Mouse (Mus musculus): ENCODE measurements at regions not wholly inside any gene's neighbourhood (a gene's known extent, or its start where the extent isn't known, plus 50 kb on each side); places are given as distances from the start of the nearest gene placed in this dataset.

DNA sequence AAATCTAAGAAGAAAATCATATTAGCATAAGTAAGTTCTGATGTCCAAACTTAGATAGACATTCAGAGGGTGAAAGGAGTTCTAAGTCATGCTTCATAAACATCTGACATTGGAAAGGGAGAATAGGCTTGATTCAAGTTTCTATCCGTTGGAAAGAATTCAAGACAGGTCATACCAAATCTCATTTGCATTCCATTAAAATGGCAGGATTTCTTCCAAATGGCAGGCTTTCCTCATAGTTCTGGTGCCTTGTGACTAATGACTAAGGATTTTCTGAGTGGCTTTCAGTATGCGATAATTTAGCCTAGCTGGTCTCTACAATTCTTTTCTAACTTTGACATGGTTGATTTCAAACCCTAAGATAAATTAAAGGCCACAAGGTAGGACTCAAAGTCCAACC is 1466.9 kb downstream of the Zfp704 start:
- dilution Hi-C loops (cut with MboI; ENCODE audit: extremely low pct_ligation_motif_present, extremely low pct_unique_long_range_greater_than_20kb, low sequenced_read_pairs) (no loop called here), in situ Hi-C loops (cut with MboI; ENCODE audit: low pct_ligation_motif_present, low pct_unique_long_range_greater_than_20kb, low sequenced_read_pairs) (no loop called here)
- no peak for TF ChIP-seq ZC3H11A (IDR thresholded peaks at IDR 0.05; ENCODE audit: low read depth, low read length)
- TF ChIP-seq USF1 (IDR thresholded peaks at IDR 0.05; ENCODE audit: low read depth, low read length) = no peak
- no peak for TF ChIP-seq ETS1 (conservative IDR thresholded peaks at IDR 0.05; ENCODE audit: low read depth, low read length)
- no peak for TF ChIP-seq JUN (IDR thresholded peaks at IDR 0.05; ENCODE audit: insufficient read depth, low read depth, low read length)
- TF ChIP-seq POLR2AphosphoS2 (IDR thresholded peaks at IDR 0.05; ENCODE audit: low read depth, low read length) = no peak
- TF ChIP-seq NELFE (IDR thresholded peaks at IDR 0.05; ENCODE audit: low read depth, low read length) = no peak
- H3K9ac ChIP-seq (ENCODE audit: insufficient read depth, low read depth) = no peak overlapping the region
- H3K9me3 ChIP-seq (replicated peaks; ENCODE audit: low read length) = peaks cover 38% of the 10 kb centered on the region
- H3K36me3 ChIP-seq (replicated peaks in 1 of 2; ENCODE audit: control insufficient read depth in 1 of 2, insufficient read depth in 1 of 2, low read length in 1 of 2) = no peaks in the 10 kb centered on the region
- H3K4me1 ChIP-seq (ENCODE audit: control insufficient read depth in 1 of 2, insufficient read depth in 2 of 2) = no peaks in the 10 kb centered on the region
- H3K4me2 ChIP-seq (ENCODE audit: insufficient read depth, low read depth, poor library complexity, severe bottlenecking) = no peak overlapping the region
- H3K27me3 ChIP-seq (replicated peaks) = no peaks in the 10 kb centered on the region
- no peaks in the 10 kb centered on the region for H3K79me2 ChIP-seq (replicated peaks; ENCODE audit: control insufficient read depth, extremely low read depth, insufficient read depth, poor library complexity, severe bottlenecking)
- no peak overlapping the region for H3K4me3 ChIP-seq (replicated peaks in 1 of 3; ENCODE audit: low read depth in 2 of 3, low read length in 2 of 3, poor library complexity in 1 of 3)
- DNase-seq (ENCODE audit: extremely low read depth) = no peak
- no peak overlapping the region for H3K27ac ChIP-seq (ENCODE audit: insufficient read depth, low read depth)

DNA sequence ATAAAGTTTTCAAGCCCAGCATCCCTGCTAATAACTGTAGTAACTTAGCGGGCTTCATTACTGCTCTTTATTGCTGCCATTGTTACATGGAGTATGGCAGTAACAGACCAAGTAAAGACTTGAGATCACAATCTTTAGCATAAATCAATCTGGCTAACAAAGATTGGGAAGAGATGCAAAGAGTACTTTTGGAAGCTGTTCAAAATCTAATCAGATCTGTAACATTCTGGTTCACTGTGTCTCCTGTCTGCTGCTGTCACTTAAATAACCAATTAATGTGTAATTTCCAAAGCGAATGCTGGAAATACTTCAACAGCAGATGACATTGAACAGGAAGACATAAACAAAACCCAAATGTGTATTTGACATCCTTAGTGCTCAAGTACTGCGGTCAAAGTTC is 1467.7 kb downstream of the Zfp704 start:
- no peak for DNase-seq (ENCODE audit: extremely low read depth)
- Histone ChIP-seq H3K27ac (ENCODE audit: insufficient read depth, low read depth) (no peak overlapping the region), H3K4me1 (ENCODE audit: control insufficient read depth in 1 of 2, insufficient read depth in 2 of 2) (no peaks in the 10 kb centered on the region), H3K9ac (ENCODE audit: insufficient read depth, low read depth) (no peak overlapping the region), H3K27me3 (replicated peaks) (no peaks in the 10 kb centered on the region), H3K36me3 (replicated peaks in 1 of 2; ENCODE audit: control insufficient read depth in 1 of 2, insufficient read depth in 1 of 2, low read length in 1 of 2) (no peaks in the 10 kb centered on the region), H3K9me3 (replicated peaks; ENCODE audit: low read length) (peaks cover 35% of the 10 kb centered on the region), H3K79me2 (replicated peaks; ENCODE audit: control insufficient read depth, extremely low read depth, insufficient read depth, poor library complexity, severe bottlenecking) (no peaks in the 10 kb centered on the region), H3K4me3 (replicated peaks in 1 of 3; ENCODE audit: low read depth in 2 of 3, low read length in 2 of 3, poor library complexity in 1 of 3) (no peak overlapping the region), H3K4me2 (ENCODE audit: insufficient read depth, low read depth, poor library complexity, severe bottlenecking) (no peak overlapping the region)
- in situ Hi-C loops (cut with MboI; ENCODE audit: low pct_ligation_motif_present, low pct_unique_long_range_greater_than_20kb, low sequenced_read_pairs) (no loop called here), dilution Hi-C loops (cut with MboI; ENCODE audit: extremely low pct_ligation_motif_present, extremely low pct_unique_long_range_greater_than_20kb, low sequenced_read_pairs) (no loop called here)
- no peak for TF ChIP-seq HCFC1 (IDR thresholded peaks at IDR 0.05; ENCODE audit: low read depth, low read length)
- TF ChIP-seq ZMIZ1 (IDR thresholded peaks at IDR 0.05; ENCODE audit: low read depth, low read length) = no peak
- no peak for TF ChIP-seq NELFE (IDR thresholded peaks at IDR 0.05; ENCODE audit: low read depth, low read length)
- TF ChIP-seq BHLHE40 (IDR thresholded peaks at IDR 0.05; ENCODE audit: low read depth, low read length) = no peak
- TF ChIP-seq ZKSCAN1 (IDR thresholded peaks at IDR 0.05; ENCODE audit: borderline replicate concordance, low read depth, low read length) = no peak
- TF ChIP-seq MAFK (IDR thresholded peaks at IDR 0.05; ENCODE audit: insufficient replicate concordance, low read length) = no peak
- TF ChIP-seq E2F4 (IDR thresholded peaks at IDR 0.05; ENCODE audit: insufficient replicate concordance, low read depth, low read length) = no peak
- no peak for TF ChIP-seq CHD1 (IDR thresholded peaks at IDR 0.05; ENCODE audit: low read depth, low read length)
- TF ChIP-seq MAZ (IDR thresholded peaks at IDR 0.05; ENCODE audit: low read depth, low read length) = no peak
- TF ChIP-seq CTCF (conservative IDR thresholded peaks at IDR 0.05 in 1 of 2, IDR thresholded peaks at IDR 0.05 in 1 of 2; ENCODE audit: low read depth in 2 of 2, low read length in 2 of 2) = no peak
- TF ChIP-seq MYC (IDR thresholded peaks at IDR 0.05; ENCODE audit: low read depth, low read length) = no peak
- TF ChIP-seq ELF1 (IDR thresholded peaks at IDR 0.05; ENCODE audit: low read depth, low read length) = no peak
- no peak for TF ChIP-seq CHD2 (IDR thresholded peaks at IDR 0.05; ENCODE audit: low read length)
- no peak for TF ChIP-seq TBP (conservative IDR thresholded peaks at IDR 0.05; ENCODE audit: low read depth, low read length)

Measured in CH12.LX (cell line).